Mouse (Mus musculus) c-Kit-positive CD71-positive TER-119-negative erythroid progenitor cells, embryonic 14.5 days (primary cell): ENCODE measurements at regions not wholly inside any gene's neighbourhood (a gene's known extent, or its start where the extent isn't known, plus 50 kb on each side); places are given as distances from the start of the nearest gene placed in this dataset.

Experiments
- DNase-seq: peaks from one replicate; pipeline ENCODE4 v3.0.0-alpha.2; 2013; ENCODE audit warnings: low read depth

DNA sequence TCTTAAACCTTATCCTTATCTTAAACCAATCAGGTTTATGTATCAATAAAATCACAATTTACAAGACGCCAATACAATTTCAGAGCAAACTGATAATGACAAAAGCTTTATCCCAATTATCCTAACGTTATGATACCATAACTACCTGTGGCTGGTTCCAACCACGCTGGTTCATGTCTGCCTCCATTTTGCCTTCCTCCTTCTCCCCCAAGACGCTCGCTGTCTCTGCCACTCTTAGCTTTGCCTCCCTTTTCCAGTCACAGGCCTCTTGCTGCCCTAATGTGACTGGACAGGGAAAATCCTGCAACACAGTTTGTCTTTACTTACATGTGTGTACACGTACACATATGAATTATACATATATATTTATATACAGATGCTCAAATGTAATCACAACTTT is 101.3 kb upstream of the Cpm start:
- no peak for DNase-seq

DNA sequence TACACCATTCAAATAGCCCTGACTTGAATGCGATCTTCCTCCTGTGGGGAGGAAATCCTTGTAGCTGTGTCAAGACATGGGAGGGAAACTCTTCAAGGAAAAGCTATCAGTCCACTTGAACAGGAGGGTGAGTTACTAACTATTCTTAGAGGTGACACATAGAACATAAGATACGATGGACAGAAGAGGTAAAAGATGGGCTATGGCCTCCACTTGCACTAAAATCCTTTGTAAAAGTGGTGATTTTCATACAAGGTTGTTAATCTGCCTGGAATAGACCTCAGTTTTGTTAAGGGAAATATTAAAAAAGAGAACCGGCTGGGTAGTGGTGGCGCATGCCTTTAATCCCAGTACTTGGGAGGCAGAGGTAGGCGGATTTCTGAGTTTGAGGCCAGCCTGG is 102.1 kb upstream of the Cpm start:
- no peak for DNase-seq

DNA sequence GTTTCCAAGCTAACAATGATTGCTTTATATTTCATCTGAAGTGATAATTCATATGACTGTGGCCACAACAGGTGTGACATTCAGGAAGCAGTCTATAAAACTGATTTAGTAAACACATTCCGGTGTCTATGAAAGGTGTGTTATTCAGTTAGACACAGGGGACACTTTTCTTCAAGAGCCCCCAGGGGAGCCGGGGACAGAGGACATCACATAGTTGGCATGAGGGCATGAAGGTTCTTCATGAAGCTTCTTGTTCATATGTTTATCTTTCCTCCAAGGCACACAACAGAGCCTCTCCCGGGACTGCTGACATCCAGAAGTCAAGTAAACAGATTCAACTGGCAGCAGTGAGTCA is 102.5 kb upstream of the Cpm start:
- no peak for DNase-seq

DNA sequence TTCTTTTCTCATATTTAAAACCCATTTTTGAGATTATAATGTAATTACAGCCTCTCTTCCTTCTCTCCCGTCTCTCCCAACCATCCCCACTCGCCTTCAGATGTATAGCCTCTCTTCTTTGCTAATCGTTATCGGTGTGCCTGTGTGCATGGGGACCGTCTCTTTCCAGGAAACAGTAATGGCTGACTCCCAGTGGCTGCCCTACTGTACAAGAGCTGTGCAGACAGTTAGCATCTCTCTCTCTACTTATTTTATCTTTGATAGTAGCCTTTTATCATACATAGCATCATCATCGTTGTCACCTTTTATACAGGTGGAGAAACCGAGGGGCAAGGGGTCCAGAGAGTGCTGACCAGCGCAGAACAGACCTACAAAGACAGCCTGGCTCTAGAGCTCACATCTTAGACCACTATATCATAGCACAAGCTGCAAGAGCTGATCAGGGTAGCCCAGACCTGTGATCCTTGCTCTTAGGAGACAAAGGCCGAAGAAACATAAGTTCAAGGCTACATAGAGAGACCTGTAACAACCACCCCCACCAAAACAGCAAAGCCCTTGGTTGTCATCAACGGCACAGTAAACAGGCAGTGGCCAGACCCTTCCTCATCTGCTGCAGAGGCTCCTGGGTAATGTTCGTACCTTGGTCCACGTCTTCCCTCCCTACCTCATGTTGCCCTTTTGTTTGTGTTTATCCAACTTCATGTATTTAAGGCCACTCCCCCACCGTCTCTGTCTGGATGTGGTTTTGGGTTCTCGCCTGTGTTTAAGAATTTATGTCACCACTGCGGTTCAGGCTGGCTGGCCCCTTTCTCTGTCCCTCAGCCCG is 103.1 kb upstream of the Cpm start:
- no peak for DNase-seq

DNA sequence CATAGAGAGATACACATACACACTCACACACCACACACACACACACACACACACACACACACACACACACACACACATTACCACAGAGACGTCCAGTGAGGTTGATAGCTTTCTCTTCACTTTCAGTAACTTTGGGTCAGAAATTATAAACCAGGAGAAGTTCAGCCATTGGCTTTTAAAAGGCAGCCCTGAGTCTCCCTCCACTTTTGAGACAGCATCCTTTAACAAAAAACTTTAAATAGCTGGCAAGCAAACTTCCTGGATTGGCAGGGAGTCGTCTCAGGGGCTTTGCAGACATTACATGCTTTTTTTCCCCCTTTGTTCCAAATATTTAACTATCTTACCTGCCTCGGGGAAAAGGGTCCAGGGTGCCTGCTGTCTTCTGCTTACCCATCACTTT is 103.7 kb upstream of the Cpm start:
- DNase-seq = no peak

DNA sequence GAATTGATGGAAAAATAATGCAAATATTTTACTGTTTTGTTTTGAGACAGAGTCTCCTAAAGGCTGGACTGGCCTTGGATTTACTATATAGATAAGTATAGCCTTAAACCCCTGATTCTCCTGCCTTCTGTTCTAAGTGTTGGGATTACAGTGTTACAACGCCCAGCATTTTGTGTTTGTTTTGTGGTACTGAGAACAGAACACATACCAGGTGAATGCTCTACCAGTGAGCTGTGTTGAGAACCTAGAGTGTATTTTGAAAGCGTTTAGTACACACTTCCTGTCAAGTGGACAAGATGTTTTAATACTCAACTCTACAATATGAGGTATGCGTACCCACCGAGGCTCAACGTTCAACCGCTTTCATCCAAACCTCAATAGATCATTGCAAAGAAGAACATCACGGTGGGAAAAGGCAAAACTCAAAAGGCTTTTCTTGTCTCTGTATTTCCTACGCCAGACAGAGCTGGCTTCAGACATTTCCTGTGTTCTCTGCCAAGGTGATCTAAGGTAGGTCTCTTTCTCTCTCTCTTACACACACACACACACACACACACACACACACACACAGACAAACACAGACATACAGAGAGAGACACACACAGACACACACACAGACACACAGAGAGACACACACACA is 104.3 kb upstream of the Cpm start:
- no peak for DNase-seq

DNA sequence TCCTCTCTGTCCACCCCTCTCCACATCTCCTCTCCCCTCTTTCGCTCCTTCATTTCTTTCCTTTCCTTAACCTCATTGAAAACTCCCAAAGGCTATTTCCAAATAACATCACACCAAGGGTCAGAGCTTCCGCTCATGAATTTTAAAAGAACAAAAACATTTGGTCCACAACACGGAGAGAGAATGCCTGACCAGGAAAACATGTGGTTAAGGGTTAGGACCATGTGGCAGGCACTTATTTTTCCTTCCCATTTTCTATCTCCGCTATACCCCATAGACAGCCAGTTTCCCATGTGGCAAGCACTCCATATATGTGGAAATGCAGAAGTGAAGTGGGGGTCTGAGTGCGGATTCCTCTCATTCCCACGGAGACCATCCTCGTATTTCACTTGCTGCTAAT is 105.2 kb upstream of the Cpm start:
- DNase-seq = no peak

DNA sequence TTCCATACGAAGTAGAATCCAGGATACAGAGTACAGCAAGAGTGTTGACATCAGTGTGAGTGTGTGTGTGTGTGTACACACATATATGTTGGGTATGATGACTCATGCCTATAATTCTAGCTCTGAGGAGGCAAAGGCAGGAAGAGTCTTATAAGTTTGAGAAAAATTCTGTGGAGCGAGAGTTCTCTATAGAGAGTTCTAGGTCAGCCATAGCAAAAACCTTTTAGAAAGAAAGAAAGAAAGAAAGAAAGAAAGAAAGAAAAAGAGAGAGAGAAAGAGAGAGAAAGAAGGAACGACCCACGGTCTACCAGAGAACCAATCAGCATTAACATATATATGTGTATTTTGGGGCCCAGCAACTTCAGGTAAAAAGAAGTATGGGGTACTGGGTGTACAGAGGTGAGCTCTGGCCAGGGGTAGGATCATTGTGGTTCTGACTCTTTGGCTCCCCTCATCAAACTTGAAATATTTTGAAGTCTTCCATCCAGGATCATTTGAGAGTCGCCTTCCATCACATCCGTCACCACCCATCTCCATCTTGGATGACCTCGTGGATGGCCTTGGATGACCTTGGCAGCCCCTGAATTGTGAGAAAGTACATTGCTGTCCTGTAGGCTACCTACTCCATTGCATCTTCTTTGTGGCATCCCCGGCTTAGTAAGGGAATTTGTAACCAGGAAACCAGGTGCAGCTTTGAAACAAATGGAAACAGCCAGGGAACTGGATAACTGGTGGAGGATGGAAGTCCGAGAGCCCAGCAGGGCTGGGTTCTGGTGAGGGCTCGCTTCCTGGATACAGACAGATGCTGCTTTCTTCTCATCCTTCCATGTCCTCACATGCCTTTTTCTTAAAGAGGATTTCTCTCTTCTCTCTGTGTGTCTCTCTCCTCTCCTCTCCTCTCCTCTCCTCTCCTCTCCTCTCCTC is 106.1 kb upstream of the Cpm start:
- no peak for DNase-seq

DNA sequence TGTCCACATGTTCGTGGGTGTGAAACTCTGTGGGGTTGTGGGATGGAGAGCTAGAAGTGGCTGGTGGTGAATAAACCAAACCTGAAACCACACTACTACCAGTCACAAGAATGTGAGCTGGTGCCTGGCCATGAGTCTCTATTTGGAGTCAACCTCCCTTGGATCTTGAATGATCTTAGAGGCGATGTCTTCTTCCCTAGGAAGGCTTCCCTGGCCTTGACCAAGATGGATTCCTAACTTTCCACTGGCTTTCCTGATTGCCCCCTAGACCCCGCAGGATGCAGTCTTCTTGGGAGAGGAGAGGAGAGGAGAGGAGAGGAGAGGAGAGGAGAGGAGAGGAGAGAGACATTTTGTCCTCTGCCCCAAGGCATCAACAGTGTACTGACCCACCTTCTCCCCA is 106.9 kb upstream of the Cpm start:
- no peak for DNase-seq

DNA sequence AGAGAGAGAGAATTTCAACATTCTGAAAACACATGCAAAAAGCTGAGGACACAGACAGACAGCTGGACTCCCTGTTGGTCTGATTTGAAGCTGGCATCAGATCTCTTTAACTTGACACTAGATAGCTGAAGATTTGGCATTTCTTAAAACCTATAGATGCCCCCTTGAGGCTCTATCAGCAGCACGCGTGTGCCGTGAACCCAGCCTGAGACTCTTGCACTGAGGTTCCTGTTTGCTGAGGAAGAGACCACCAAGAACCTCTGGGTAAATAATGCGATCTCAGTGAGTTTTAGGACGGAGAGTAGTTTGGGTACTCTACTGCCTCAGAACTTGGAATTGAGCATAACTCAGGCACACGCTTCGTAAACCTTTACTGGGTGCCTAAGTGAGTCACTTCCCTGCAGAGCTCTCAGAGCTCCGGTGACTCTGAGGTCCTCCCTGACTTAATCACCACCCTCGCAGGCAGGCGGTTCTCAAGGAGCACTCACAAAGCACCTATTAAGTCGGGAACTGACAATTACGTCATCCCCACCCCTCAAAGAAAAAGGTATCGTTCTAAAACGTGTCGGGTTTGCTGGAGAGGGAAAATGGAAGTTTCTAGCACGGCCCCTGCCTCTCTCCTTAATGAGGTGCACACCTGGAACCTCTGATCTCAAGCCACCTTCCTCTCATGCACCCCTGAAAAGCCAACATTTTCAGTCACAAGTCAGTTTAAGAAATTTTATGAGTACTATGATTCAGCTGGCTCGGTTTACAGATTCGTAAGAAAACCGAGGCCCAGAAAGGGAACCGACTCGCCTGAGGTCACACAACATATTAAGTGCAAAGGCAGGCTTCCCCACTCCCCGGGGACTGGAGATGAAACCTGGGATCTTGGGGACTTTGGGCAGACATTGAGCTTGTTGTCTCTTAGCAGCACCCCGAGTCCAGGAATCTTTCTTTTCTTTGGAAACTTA is 107.7 kb upstream of the Cpm start:
- no peak for DNase-seq

DNA sequence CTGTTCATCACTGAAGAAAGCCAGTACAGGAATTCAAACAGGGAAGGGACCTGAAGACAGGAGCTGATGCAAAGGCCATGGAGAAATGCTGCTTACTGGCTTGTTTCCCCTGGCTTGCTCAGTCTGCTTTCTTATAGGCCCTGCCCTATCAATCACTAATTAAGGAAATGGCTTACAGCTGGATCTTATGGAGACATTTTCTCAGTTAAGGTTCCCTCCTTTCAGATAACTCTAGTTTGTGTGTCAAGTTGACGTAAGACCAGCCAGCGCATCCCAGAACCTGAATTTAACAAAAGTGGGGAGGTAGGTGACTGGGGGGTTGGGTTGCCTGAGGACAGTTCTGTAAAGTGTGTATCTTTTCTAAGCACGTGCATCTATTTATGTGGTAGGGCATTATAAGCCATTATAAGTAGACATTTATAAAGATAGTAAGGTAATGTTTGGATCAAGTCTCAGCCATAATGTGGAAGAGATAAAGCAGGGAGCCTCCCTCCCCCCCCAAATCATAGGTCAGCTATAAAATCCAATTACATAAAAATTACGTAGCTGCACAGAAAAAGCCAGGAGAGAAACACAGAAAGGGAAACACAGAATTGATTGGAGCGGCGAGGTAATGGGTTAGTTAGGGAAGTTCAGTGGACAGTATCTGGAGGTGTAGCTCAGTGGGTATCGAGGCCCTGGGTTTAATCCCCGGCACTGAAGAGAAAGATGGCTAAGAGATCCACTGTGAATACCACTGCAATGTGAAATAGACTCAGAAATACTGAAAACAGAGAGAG is 108.6 kb upstream of the Cpm start:
- DNase-seq = no peak

DNA sequence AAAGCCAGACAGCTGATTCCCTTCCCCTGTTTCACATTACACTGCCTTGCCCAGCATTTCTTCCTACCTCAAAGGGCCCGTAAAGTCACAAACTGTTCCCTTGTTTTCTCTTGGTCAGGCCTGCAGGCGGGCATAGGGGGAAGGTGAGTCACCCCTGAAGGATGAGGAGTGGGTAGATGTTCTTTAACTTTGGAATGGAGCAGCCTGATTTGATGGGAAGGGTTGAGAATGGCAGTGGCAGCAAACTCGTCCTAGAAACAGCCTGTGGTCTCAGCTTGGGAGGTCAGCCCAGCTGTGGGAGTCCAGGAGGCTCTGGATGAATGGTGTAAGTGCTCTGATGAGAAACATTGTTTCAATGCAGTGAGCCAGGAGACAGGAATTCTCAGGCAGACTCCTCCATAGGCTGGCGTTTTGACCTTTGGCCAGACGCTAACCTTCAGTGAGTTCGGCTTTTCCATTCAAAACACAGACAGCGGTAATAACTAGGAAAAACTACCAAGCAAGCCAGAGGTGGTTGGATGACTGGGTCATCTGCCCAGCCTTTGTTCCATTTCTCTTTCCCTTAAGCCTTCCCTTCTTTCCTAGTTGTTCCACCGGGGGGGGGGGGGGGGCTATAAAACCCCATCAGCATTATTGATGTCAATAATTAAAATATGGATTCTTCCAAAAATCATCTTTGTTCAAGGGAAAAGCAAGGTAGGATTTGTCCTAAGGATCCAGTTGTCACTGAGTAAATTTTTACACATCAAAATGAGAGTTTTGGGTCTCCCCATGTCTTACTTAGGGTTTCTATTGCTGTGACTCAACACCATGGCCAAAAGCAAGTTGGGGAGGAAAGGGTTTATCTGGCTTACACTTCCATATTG is 109.4 kb upstream of the Cpm start:
- DNase-seq = no peak

DNA sequence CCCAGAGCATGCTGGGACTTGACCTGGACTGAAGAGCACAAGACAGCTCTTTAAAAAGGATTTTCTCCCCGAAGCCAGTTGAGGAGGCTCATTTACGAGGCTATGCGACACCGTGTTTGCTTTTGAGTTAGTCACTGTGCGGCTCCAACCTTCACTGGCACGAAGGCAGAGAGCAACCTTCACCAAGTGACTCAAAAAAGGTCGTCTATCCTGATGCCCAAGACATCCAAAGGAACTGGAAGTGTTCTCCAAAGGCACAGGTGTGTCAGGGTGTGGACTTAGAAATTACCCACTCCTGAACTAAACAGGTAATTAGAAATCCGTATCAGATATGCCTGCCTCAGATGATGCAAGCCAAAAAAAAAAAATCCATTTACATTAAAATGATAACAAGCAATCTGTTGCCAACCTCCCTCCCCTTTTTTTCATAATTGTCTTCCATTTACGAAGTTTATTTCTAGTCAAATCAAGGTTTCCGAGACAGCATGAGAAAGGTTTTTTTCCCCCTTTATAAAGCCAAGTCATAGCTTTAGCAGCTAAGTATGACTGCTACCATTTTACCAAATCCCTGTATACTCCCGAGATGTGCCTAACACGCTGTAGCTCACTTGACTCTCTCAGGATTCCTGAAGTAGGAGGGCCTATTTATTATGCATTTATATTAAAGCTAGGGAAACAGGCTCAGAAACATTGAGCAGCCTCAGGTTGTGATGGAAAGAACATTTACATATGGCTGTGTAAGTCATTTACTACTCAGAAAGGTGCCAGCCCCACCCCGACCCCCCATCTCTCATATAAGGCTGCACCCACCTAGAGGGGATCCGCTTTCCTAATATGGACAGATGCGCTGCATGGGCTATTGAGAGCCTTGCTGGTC is 110.3 kb upstream of the Cpm start:
- DNase-seq = no peak

DNA sequence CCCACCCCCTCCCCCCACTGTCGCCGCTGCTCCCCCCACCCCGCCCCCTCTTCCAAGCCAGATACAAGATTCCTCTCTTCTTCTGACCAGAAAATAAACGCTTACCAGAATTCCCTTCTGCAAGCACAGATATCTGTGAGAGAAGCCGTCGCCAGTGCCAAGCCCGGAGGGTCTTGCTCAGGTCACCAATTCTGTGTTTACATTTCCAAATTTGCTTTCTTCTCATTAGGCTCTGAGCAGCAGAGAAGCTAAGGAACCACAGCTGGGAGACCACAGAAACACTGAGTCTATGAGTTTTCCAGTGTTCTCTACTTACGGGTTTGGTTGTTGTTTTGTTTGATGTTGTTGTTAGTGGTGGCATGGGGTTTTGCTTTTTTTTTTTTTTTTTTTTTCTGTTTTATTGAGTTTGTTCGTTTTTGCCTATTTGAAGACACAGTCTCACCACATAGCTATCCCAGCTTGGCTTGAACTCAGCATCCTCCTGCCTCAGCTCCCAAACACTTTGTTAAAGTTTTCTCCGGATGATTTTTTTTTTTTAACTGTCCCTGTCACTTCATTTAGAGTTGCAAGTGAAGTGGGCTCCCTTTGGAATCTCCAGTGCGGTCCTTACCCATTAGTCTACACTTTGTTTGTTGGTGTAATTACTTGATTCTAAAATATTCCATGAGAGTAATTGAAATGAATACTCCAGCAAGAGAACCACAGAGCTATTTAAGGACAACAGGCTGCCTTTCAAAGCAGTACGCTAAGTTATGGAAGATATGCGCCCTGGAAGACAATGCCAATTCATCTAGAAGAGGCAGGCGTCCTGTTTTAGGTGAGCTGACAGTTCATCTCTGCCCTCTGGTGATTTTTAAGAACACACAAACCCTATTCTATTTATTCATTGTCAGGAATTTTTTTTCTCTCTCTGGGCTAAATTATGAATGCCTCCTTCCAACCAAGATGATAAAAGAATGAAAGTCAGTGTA is 111.2 kb upstream of the Cpm start:
- no peak for DNase-seq

DNA sequence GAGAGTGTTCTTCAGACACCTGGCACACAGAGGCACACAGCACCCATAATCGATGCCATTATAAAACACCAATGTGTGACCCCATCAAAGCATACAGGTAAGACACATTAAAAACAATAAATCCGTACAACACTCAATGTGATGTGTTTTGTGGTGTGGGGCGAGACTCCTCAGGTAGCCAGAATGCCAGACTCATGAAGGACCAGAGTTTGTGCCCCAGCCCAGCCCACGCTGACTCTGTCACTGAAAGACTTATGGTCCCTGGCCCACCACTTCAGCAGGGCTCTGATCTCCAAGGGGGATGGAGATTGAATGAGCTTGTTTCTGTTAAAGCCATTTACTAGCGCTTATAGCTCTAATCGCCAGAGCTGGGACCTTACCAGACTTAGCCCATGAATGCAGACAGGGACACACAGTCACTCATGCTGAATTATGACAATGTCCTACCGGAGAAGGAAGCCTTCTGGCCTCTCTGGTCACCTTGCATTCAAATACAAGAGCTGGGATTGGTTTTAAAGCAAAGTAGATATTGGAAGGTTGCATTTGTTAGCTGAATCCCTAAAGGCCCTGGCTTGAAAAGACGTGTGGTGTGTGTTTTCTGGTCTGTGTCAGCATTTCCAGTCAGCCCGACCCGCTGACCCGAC is 112.1 kb upstream of the Cpm start:
- no peak for DNase-seq

DNA sequence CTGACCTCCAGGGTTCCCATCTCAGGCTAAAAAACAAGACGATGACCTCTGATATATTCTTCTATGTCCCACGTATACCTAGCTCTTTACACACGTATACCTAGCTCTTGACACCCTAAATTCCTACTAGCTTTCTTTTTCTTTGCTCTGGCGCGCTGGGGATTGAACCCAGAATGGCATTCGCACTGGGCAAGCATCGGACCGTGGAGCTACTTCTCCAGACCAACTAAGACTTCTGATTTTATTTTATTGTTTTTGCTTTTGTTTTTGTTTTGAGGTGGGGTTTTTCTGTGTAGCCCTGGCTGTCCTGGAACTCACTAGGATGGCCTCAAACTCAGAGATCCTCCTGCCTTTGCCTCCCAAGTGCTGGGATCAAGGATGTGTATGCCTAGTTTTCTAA is 112.8 kb upstream of the Cpm start:
- no peak for DNase-seq

DNA sequence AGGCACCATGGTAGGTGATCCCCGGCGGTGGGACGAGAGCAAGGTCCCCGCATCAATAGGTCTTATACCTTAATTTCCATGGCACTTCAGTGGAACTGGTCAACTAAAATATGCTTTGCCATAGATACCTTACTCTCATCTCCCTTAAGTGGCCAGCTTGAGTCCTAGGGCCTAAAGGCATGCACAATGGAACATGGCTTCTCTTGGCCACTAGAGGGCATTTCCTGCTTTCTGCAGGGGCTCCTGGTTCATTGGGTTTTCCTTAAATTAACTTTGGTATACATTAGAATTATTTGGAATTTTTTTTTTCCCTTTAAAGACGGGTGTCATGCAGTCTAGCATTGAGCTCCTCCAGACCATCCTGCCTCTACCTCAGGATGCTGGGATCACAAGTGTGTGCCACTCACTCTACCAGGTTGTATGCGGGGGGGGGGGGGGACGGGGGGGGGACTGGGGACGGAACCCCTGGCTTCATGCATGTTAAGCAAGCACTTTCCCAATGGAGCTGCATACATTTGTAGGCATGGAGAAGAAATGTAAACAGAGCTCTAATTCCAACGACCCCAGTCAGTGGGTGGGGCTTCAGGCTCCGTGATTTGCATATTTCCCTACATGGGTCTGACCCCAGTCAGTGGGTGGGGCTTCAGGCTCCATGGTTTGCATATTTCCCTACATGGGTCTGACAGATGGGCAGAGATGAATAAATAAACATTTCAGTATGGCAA is 113.4 kb upstream of the Cpm start:
- DNase-seq = no peak
